Mouse (Mus musculus) erythroblast, embryonic 14.5 days (primary cell): ENCODE measurements around the gene Cops6. TPM values are rescaled to one million over a fixed set of nuclear protein-coding genes. Genes with fewer than 3 reads are reported as not detected.
A peak's percentile ranks its signal among the peaks of the same experiment; 100 is the strongest.

ENCODE experiments used
- H3K27me3 ChIP-seq: 2 replicates; pipeline ENCODE4 v1.6.1; 2012; ENCODE audit warnings: inconsistent platforms; ENCODE audit not compliant: control insufficient read depth
- H3K36me3 ChIP-seq: 2 replicates; pipeline ENCODE4 v1.6.1; 2012; ENCODE audit warnings: mild to moderate bottlenecking, inconsistent platforms; ENCODE audit not compliant: control insufficient read depth
- H3K4me1 ChIP-seq: 2 replicates; pipeline ENCODE4 v1.6.1; 2012; ENCODE audit warnings: inconsistent platforms; ENCODE audit not compliant: control insufficient read depth
- H3K4me3 ChIP-seq: replicated peaks from 2 replicates; pipeline ENCODE3; 2012; ENCODE audit warnings: moderate library complexity, mild to moderate bottlenecking, inconsistent platforms
- H3K9me3 ChIP-seq: 2 replicates; pipeline ENCODE4 v1.6.1; 2012; ENCODE audit warnings: low read length, inconsistent platforms, mixed read lengths; ENCODE audit not compliant: control insufficient read depth
- GATA1 ChIP-seq: IDR thresholded peaks from 2 replicates; pipeline ENCODE4 v1.6.1; 2012; ENCODE audit warnings: low read length, inconsistent platforms, mixed read lengths
- TAL1 ChIP-seq: IDR thresholded peaks from 3 replicates; pipeline ENCODE4 v1.6.1; 2012; ENCODE audit warnings: low read length, inconsistent platforms, mixed read lengths
- polyA plus RNA-seq: library from polyadenylated mRNA; stranded (reverse); fragments of >175 nt; gene quantifications from 2 replicates; pipeline ENCODE4 v1.2.3, GENCODE M21; 2012

Gene Cops6
- polyA plus RNA-seq, result 8.2 and 11.5 TPM in 2 replicates

- TF ChIP-seq GATA1 (no peak), TAL1 (no peak)
- Histone ChIP-seq H3K9me3 (no peaks in the 10 kb centered on the region), H3K36me3 (peaks cover 41% of the 10 kb centered on the region), H3K4me3 (peak within 1 kb of the TSS; percentile 98), H3K27me3 (no peaks in the 10 kb centered on the region), H3K4me1 (peaks cover 39% of the 10 kb centered on the region)
Observed at GRCm38 (mm10) chr5:138160842-138161665, at the start of gene Cops6. Gene Cops6, plus strand, starts transcription at chr5:138161071.

GRCm38 (mm10) chr5:138116255-138117198, 44.3 kb upstream of the Cops6 start, which contains the start of gene Zscan21:
Gene Zscan21, plus strand, starts transcription at chr5:138116903.
- H3K9me3 ChIP-seq, result no peaks in the 10 kb centered on the region
- H3K27me3 ChIP-seq, result no peaks in the 10 kb centered on the region
- TF ChIP-seq TAL1, result no peak
- TF ChIP-seq GATA1, result no peak
- peaks cover 34% of the 10 kb centered on the region for H3K4me1 ChIP-seq
- peaks cover 11% of the 10 kb centered on the region for H3K36me3 ChIP-seq
- peak within 1 kb of the TSS; percentile 92 for H3K4me3 ChIP-seq

- no peaks in the 10 kb centered on the region for H3K27me3 ChIP-seq
- peaks cover 13% of the 10 kb centered on the region for H3K36me3 ChIP-seq
- TF ChIP-seq GATA1 (no peak), TAL1 (no peak)
- H3K4me1 ChIP-seq, result peaks cover 35% of the 10 kb centered on the region
- peak overlapping the region; percentile 92 for H3K4me3 ChIP-seq
- no peaks in the 10 kb centered on the region for H3K9me3 ChIP-seq
Observed at GRCm38 (mm10) chr5:138117199-138118015, 43.5 kb upstream of the Cops6 start.

- Histone ChIP-seq H3K4me1 (peaks cover 39% of the 10 kb centered on the region), H3K4me3 (peak overlapping the region; percentile 92), H3K27me3 (no peaks in the 10 kb centered on the region), H3K36me3 (peaks cover 16% of the 10 kb centered on the region), H3K9me3 (no peaks in the 10 kb centered on the region)
- TF ChIP-seq GATA1, result no peak
- no peak for TF ChIP-seq TAL1
Observed at GRCm38 (mm10) chr5:138118041-138118440, 42.8 kb upstream of the Cops6 start.

- TF ChIP-seq TAL1 (no peak), GATA1 (no peak)
- H3K27me3 ChIP-seq, result no peaks in the 10 kb centered on the region
- H3K36me3 ChIP-seq, result peaks cover 73% of the 10 kb centered on the region
- H3K9me3 ChIP-seq, result no peaks in the 10 kb centered on the region
- H3K4me1 ChIP-seq, result peaks cover 10% of the 10 kb centered on the region
- no peak overlapping the region for H3K4me3 ChIP-seq
Observed at GRCm38 (mm10) chr5:138132425-138133064, 28.3 kb upstream of the Cops6 start.

GRCm38 (mm10) chr5:138137257-138137656, 23.6 kb upstream of the Cops6 start:
- no peak for TF ChIP-seq TAL1
- TF ChIP-seq GATA1, result no peak
- Histone ChIP-seq H3K27me3 (no peaks in the 10 kb centered on the region), H3K4me3 (no peak overlapping the region), H3K36me3 (peaks cover 34% of the 10 kb centered on the region), H3K4me1 (peaks cover 17% of the 10 kb centered on the region), H3K9me3 (no peaks in the 10 kb centered on the region)

- H3K9me3 ChIP-seq, result no peaks in the 10 kb centered on the region
- H3K4me1 ChIP-seq, result peaks cover 17% of the 10 kb centered on the region
- no peak for TF ChIP-seq GATA1
- TF ChIP-seq TAL1, result no peak
- H3K4me3 ChIP-seq, result no peak overlapping the region
- H3K36me3 ChIP-seq, result peaks cover 26% of the 10 kb centered on the region
- no peaks in the 10 kb centered on the region for H3K27me3 ChIP-seq
Observed at GRCm38 (mm10) chr5:138137935-138138549, 22.8 kb upstream of the Cops6 start.

GRCm38 (mm10) chr5:138138585-138138984, 22.3 kb upstream of the Cops6 start:
- TF ChIP-seq GATA1, result no peak
- TF ChIP-seq TAL1, result no peak
- Histone ChIP-seq H3K9me3 (no peaks in the 10 kb centered on the region), H3K36me3 (peaks cover 20% of the 10 kb centered on the region), H3K27me3 (no peaks in the 10 kb centered on the region), H3K4me1 (peaks cover 17% of the 10 kb centered on the region), H3K4me3 (no peak overlapping the region)
